Mouse (Mus musculus): ENCODE results near the gene Jph3. TPM values are rescaled to one million over a fixed set of nuclear protein-coding genes. Genes with fewer than 3 reads are reported as not detected.

The Jph3 gene
- total RNA-seq (2023), result not detected in 4 replicates

DNA sequence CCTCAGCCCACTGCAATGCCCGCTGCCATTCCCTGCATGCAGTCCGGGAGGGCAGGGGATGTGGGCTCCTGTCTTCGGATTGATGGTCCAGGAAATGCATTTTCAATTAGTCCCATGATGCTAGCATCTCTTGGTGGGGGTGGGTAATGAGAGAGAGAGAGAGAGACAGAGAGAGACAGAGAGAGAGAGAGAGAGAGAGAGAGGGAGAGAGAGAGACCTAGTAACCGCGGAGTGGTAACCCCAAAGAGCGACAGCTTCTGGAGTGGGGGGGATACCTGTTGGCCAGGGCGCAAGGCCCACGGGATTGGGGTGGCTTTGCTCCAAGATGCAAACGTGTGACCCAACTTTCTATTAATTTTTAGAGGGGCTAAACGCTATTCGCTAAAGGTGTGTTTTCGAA lies at the start of gene Jph3:
Gene Jph3 (plus strand): TSS at position 301 of the 400 bp plus-strand sequence.

GRCm38 (mm10) chr8:121829048-121829776 lies 99.8 kb downstream of the Jph3 start, which contains the start of gene Klhdc4:
TSS of gene Klhdc4 (minus strand) at chr8:121829569.

Other genes starting within 250 kb of the Jph3 start
- not detected in 4 replicates for gene 1700018B08Rik, start 185.3 kb upstream of the Jph3 start, total RNA-seq (2023)
- 16.4 to 19.5 TPM (median 17.6 TPM) in 4 replicates for gene Fbxo31, start 150.8 kb upstream of the Jph3 start, total RNA-seq (2023)
- 194 to 209 TPM (median 197 TPM) in 4 replicates for gene Map1lc3b, start 139.3 kb upstream of the Jph3 start, total RNA-seq (2023)
- 0.19 TPM in 1 of 4 replicates, not detected in the others for gene Zcchc14, start 76.7 kb upstream of the Jph3 start, total RNA-seq (2023)
- 48.5 to 68.6 TPM (median 59.4 TPM) in 4 replicates for gene Klhdc4, start 99.9 kb downstream of the Jph3 start, total RNA-seq (2023)
- gene Slc7a5, start 178.1 kb downstream of the Jph3 start, total RNA-seq (2023), result 34.1 to 37.7 TPM (median 36.5 TPM) in 4 replicates
- not detected in 4 replicates for gene Car5a, start 215.3 kb downstream of the Jph3 start, total RNA-seq (2023)
- gene Banp, start 220.1 kb downstream of the Jph3 start, total RNA-seq (2023), result 76.6 to 108 TPM (median 90.4 TPM) in 4 replicates

All from B cell, adult 62 days (primary cell).